Mouse (Mus musculus): ENCODE measurements at regions not wholly inside any gene's neighbourhood (a gene's known extent, or its start where the extent isn't known, plus 50 kb on each side); places are given as distances from the start of the nearest gene placed in this dataset.

- DNase-seq, result no peak
Observed at GRCm38 (mm10) chr14:48068641-48069040, 52.0 kb upstream of the Peli2 start.

All from lung, postnatal 36 days (tissue).